Comparison of ENCODE assay signal across 31 mouse cellular contexts in genomic region chr6:94733878-94734277, GRCm38 (mm10). TPM values are rescaled to one million over a fixed set of nuclear protein-coding genes. Genes with fewer than 3 reads are reported as not detected.
DNase-seq lines count a peak whose midpoint lies in the region; ATAC-seq lines count a peak whose summit lies in the region.
"Had no signal": no experiment of that assay in that cellular context is flagged by ENCODE, and none has a peak within 500 bp of the region (broad histone marks: within the 10 kb centered on the region; RNA-seq: fewer than 3 reads in every experiment).

No protein-coding gene starts in this region.

- DNase-seq in CD4-positive, CD25-positive, alpha-beta regulatory T cell, adult 2 months (ENCODE audit: low read depth, low spot score) = peak; percentile 14
- DNase-seq in thymus, adult 18-20 months = peak; percentile 41 to 64
- peak; percentile 69 for DNase-seq in thymus, postnatal 25 days
- no peak for DNase-seq in heart, postnatal 14 days
- no peak for DNase-seq in adrenal gland, adult 18-20 months (ENCODE audit: low spot score in 2 of 2)
- DNase-seq: adrenal gland, adult 2 months; adrenal gland, postnatal 36 days; cerebellum, adult 18-20 months; cerebellum, postnatal 14 days; gastrocnemius, postnatal 10 days; heart, postnatal 10 days; kidney, adult 2 months; kidney, postnatal 4 days; layer of hippocampus, postnatal 36 days; liver, embryonic 13.5 days; lung, adult 18-20 months; lung, postnatal 10 days; midbrain, embryonic 14.5 days; retina, postnatal 1 day; right cerebral cortex, postnatal 25 days; spleen, adult 18-20 months had no signal

- peaks cover 25% of the 10 kb centered on the region for H3K4me1 ChIP-seq in limb, embryonic 13.5 days
- H3K4me1 ChIP-seq in forebrain, embryonic 15.5 days = 0 out of 2 replicates have a peak, but pooled peaks cover 3% of the 10 kb centered on the region
- H3K4me1 ChIP-seq: intestine, embryonic 15.5 days; liver, embryonic 13.5 days; neural tube, embryonic 15.5 days had no signal

- no peaks in the 10 kb centered on the region for H3K9me3 ChIP-seq in limb, embryonic 13.5 days
- H3K9me3 ChIP-seq in forebrain, embryonic 15.5 days = no peaks in the 10 kb centered on the region
- H3K9me3 ChIP-seq: heart, embryonic 13.5 days; hindbrain, embryonic 10.5 days; intestine, embryonic 15.5 days; liver, embryonic 13.5 days; neural tube, embryonic 15.5 days had no signal

- H3K4me2 ChIP-seq in limb, embryonic 13.5 days (replicated peaks) = no peak overlapping the region
- no peak overlapping the region for H3K4me2 ChIP-seq in forebrain, embryonic 15.5 days (replicated peaks)
- H3K4me2 ChIP-seq: heart, embryonic 13.5 days; intestine, embryonic 15.5 days; liver, embryonic 13.5 days; neural tube, embryonic 15.5 days had no signal

- no peak overlapping the region for H3K4me3 ChIP-seq in limb, embryonic 13.5 days
- no peak overlapping the region for H3K4me3 ChIP-seq in forebrain, embryonic 15.5 days
- H3K4me3 ChIP-seq: heart, embryonic 13.5 days; hindbrain, embryonic 10.5 days; intestine, embryonic 15.5 days; liver, embryonic 13.5 days; neural tube, embryonic 15.5 days had no signal

- H3K9ac ChIP-seq in limb, embryonic 13.5 days = no peak overlapping the region
- H3K9ac ChIP-seq in forebrain, embryonic 15.5 days (replicated peaks) = no peak overlapping the region
- H3K9ac ChIP-seq: heart, embryonic 13.5 days; intestine, embryonic 15.5 days; liver, embryonic 13.5 days; neural tube, embryonic 15.5 days had no signal

- 31% methylated on average over 5 of the region's 5 CpGs for WGBS in limb, embryonic 13.5 days
- 78% methylated on average over 5 of the region's 5 CpGs for WGBS in forebrain, embryonic 15.5 days

- peaks cover 4% of the 10 kb centered on the region; the same call in 1 of the 2 replicates for H3K27me3 ChIP-seq in limb, embryonic 13.5 days
- no peaks in the 10 kb centered on the region for H3K27me3 ChIP-seq in forebrain, embryonic 15.5 days
- H3K27me3 ChIP-seq: heart, embryonic 13.5 days; intestine, embryonic 15.5 days; neural tube, embryonic 15.5 days had no signal

- intact Hi-C loops in heart, postnatal 14 days (cut with DNase I) = no loop called here

- no peak for ATAC-seq in CD4-positive, CD25-positive, alpha-beta regulatory T cell, adult 4 months
- ATAC-seq in limb, embryonic 13.5 days (ENCODE audit: low FRiP score, low read depth) = peak; percentile 66
- no peak for ATAC-seq in forebrain, embryonic 15.5 days (replicated peaks)
- ATAC-seq: forebrain, embryonic 14.5 days; hindbrain, embryonic 16.5 days; intestine, embryonic 15.5 days had no signal

- H3K36me3 ChIP-seq in limb, embryonic 13.5 days = no peaks in the 10 kb centered on the region
- no peaks in the 10 kb centered on the region for H3K36me3 ChIP-seq in forebrain, embryonic 15.5 days
- H3K36me3 ChIP-seq: heart, embryonic 13.5 days; hindbrain, embryonic 10.5 days; intestine, embryonic 15.5 days; liver, embryonic 13.5 days; neural tube, embryonic 15.5 days had no signal

- H3K27ac ChIP-seq in limb, embryonic 13.5 days = peak overlapping the region; percentile 23; the same call in 1 of the 2 replicates
- no peak overlapping the region for H3K27ac ChIP-seq in forebrain, embryonic 15.5 days (replicated peaks)
- H3K27ac ChIP-seq: heart, embryonic 13.5 days; hindbrain, embryonic 10.5 days; intestine, embryonic 15.5 days; liver, embryonic 13.5 days; macrophage; neural tube, embryonic 15.5 days had no signal

RNA-seq across cellular contexts. Expression of gene Lrig1, which starts 33.9 kb away (rescaled TPM):
- polyA plus RNA-seq in CD4-positive, CD25-positive, alpha-beta regulatory T cell, adult 4 months (2017; shearing (Covaris generic)) = 10 to 100 TPM; 30.8 to 38.6 TPM
- 19.0 and 23.5 TPM in 2 replicates for polyA plus RNA-seq in limb, embryonic 13.5 days (2015; fragmentation: Nextera tagmentation; extraction: Ambion mirVana)
- 10 to 100 TPM; 37.8 to 38.6 TPM for total RNA-seq in heart, postnatal 14 days (2021)
- 7.4 and 9.8 TPM in 2 replicates for polyA plus RNA-seq in forebrain, embryonic 15.5 days (2015; fragmentation: Nextera tagmentation; extraction: Ambion mirVana)
- total RNA-seq in adrenal gland, adult 18-20 months (2021) = 10 to 100 TPM in 1 of 2 experiments, 1 to 10 TPM in 1; 9.6 to 14.1 TPM

Comparison
In these comparisons a context has a peak if more than half of its experiments do, and no peak if none do; other contexts are left out.
1. DNase-seq: peak in CD4-positive, CD25-positive, alpha-beta regulatory T cell, adult 2 months (single experiment), thymus, adult 18-20 months (2 of 2) and thymus, postnatal 25 days (single experiment); none in heart, postnatal 14 days (0 of 2) and adrenal gland, adult 18-20 months (0 of 2).